Mouse (Mus musculus) MEL (cell line): ENCODE data around the gene Olfr651.

Experiments used
- BHLHE40 ChIP-seq: IDR thresholded peaks from 2 replicates; pipeline ENCODE4 v1.6.1; 2012; ENCODE audit warnings: low read depth, mild to moderate bottlenecking, inconsistent platforms, low read length, improper control_type of control experiment, borderline replicate concordance
- CTCF ChIP-seq, 3 experiments: IDR thresholded peaks in 2 of 3; conservative IDR thresholded peaks in 1 of 3; 2 replicates each; pipeline ENCODE4 v1.5.1; 2011 to 2012; ENCODE audit warnings: low read length in 3 of 3, low read depth in 2 of 3, mild to moderate bottlenecking in 2 of 3, improper control_type of control experiment in 1 of 3, inconsistent platforms in 1 of 3, mixed read lengths in 1 of 3, moderate library complexity in 1 of 3; ENCODE audit not compliant: control insufficient read depth in 1 of 3, insufficient read depth in 1 of 3, poor library complexity in 1 of 3, severe bottlenecking in 1 of 3
- EP300 ChIP-seq, 2 experiments: IDR thresholded peaks; 2 replicates each; pipeline ENCODE4 v1.6.1; 2011; ENCODE audit warnings: improper control_type of control experiment in 2 of 2, low read length in 2 of 2, low read depth in 1 of 2, mild to moderate bottlenecking in 1 of 2
- GABPA ChIP-seq: IDR thresholded peaks from 2 replicates; pipeline ENCODE4 v1.6.1; 2012; ENCODE audit warnings: low read depth, mild to moderate bottlenecking, inconsistent platforms, low read length, improper control_type of control experiment, moderate library complexity
- JUND ChIP-seq: IDR thresholded peaks from 2 replicates; pipeline ENCODE4 v1.6.1; 2011; ENCODE audit warnings: low read depth, mild to moderate bottlenecking, improper control_type of control experiment, low read length
- MXI1 ChIP-seq: IDR thresholded peaks from 2 replicates; pipeline ENCODE4 v1.6.1; 2011; ENCODE audit warnings: mild to moderate bottlenecking, low read depth, low read length, improper control_type of control experiment
- MYC ChIP-seq: IDR thresholded peaks from 2 replicates; pipeline ENCODE4 v1.6.1; 2011; ENCODE audit warnings: low read depth, mild to moderate bottlenecking, low read length, improper control_type of control experiment, moderate library complexity
- POLR2A ChIP-seq, 2 experiments: IDR thresholded peaks; 2 replicates each; pipeline ENCODE4 v1.6.1; 2011 to 2012; ENCODE audit warnings: low read length in 2 of 2, mild to moderate bottlenecking in 2 of 2, control low read depth in 1 of 2, improper control_type of control experiment in 1 of 2, low read depth in 1 of 2, moderate library complexity in 1 of 2; ENCODE audit not compliant: control insufficient read depth in 1 of 2, insufficient read depth in 1 of 2, poor library complexity in 1 of 2
- TAL1 ChIP-seq: IDR thresholded peaks from 2 replicates; pipeline ENCODE4 v1.6.1; 2012; ENCODE audit warnings: mild to moderate bottlenecking, inconsistent platforms, low read length, moderate library complexity, mixed read lengths
- TCF12 ChIP-seq: IDR thresholded peaks from 2 replicates; pipeline ENCODE4 v1.6.1; 2014; ENCODE audit warnings: low read depth, mild to moderate bottlenecking, inconsistent platforms, low read length, improper control_type of control experiment, moderate library complexity
- USF1 ChIP-seq: IDR thresholded peaks from 2 replicates; pipeline ENCODE4 v1.6.1; 2014; ENCODE audit warnings: low read depth, mild to moderate bottlenecking, inconsistent platforms, low read length, improper control_type of control experiment, moderate library complexity
- USF2 ChIP-seq, 2 experiments: IDR thresholded peaks; 2 replicates each; pipeline ENCODE4 v1.6.1; 2011 to 2012; ENCODE audit warnings: improper control_type of control experiment in 2 of 2, low read length in 2 of 2, borderline replicate concordance in 1 of 2, inconsistent platforms in 1 of 2, low read depth in 1 of 2, mild to moderate bottlenecking in 1 of 2; ENCODE audit not compliant: insufficient read depth in 1 of 2
- ZKSCAN1 ChIP-seq: IDR thresholded peaks from 2 replicates; pipeline ENCODE4 v1.6.1; 2012; ENCODE audit warnings: low read depth, mild to moderate bottlenecking, inconsistent platforms, low read length, improper control_type of control experiment, moderate library complexity
- ZMIZ1 ChIP-seq: IDR thresholded peaks from 2 replicates; pipeline ENCODE4 v1.6.1; 2012; ENCODE audit warnings: low read depth, mild to moderate bottlenecking, inconsistent platforms, low read length, improper control_type of control experiment, moderate library complexity

DNA sequence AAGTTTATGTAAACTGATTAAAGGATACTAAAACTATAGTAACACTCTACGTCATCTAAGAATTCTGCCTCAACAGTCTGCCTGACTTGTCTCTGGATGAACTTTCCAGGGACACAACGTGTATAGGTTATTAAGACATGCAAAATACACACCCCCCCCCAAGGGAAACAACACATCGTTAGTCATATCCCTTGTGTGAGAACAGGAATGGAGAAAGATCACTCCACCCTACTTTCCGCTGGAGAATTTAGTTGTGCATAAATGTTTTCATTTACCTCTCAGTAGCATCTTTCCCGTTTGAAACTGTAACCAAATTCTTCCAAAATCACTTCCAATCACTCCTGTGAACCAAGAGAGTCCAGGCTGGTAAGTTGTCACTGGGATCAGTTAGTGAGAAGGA is at the start of gene Olfr651:
- no peak for TF ChIP-seq MYC
- no peak for TF ChIP-seq ZMIZ1
- no peak for TF ChIP-seq CTCF (IDR thresholded peaks at IDR 0.05 in 2 of 3, conservative IDR thresholded peaks at IDR 0.05 in 1 of 3; ENCODE audit: control insufficient read depth in 1 of 3, insufficient read depth in 1 of 3, low read depth in 2 of 3, low read length in 3 of 3, poor library complexity in 1 of 3, severe bottlenecking in 1 of 3)
- TF ChIP-seq EP300 (IDR thresholded peaks at IDR 0.05; ENCODE audit: low read depth in 1 of 2, low read length in 2 of 2): no peak
- TF ChIP-seq MXI1: no peak
- TF ChIP-seq TCF12: no peak
- TF ChIP-seq ZKSCAN1: no peak
- TF ChIP-seq GABPA: no peak
- no peak for TF ChIP-seq USF1
- TF ChIP-seq JUND: no peak
- no peak for TF ChIP-seq POLR2A (IDR thresholded peaks at IDR 0.05; ENCODE audit: control insufficient read depth in 1 of 2, insufficient read depth in 1 of 2, low read depth in 1 of 2, low read length in 2 of 2, poor library complexity in 1 of 2)
- TF ChIP-seq USF2 (IDR thresholded peaks at IDR 0.05; ENCODE audit: borderline replicate concordance in 1 of 2, insufficient read depth in 1 of 2, low read depth in 1 of 2, low read length in 2 of 2): no peak
- TF ChIP-seq BHLHE40: no peak
- no peak for TF ChIP-seq TAL1
